Mouse (Mus musculus): ENCODE data around the gene Cga. TPM values are rescaled to one million over a fixed set of nuclear protein-coding genes. Genes with fewer than 3 reads are reported as not detected.
"Not testable (repeated sequence)": the region's sequence is repeated elsewhere in the genome, so short reads cannot be mapped to it uniquely, and the experiment has no call there.

Gene Cga
- total RNA-seq, 2 experiments from 2014 or later = not detected

DNA sequence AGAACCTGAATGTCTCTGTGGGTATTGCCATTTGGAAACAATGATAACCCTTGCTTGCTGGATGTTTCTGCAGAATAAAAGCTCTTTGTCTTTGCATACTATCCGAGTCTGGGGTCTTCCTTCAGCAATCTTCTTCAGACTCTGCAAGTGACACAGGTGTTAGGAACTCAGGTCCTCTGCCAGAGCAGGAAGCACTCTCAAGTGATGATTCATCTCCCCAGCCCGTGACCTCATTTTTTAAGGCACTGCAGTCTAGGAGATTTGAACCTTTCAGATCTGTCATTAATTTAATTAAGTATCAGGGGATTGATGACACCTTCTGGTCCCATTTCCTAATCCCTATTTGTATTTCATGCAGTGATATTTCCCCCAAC, 3.8 kb upstream of the Cga start:
- DNase-seq = no peak

DNA sequence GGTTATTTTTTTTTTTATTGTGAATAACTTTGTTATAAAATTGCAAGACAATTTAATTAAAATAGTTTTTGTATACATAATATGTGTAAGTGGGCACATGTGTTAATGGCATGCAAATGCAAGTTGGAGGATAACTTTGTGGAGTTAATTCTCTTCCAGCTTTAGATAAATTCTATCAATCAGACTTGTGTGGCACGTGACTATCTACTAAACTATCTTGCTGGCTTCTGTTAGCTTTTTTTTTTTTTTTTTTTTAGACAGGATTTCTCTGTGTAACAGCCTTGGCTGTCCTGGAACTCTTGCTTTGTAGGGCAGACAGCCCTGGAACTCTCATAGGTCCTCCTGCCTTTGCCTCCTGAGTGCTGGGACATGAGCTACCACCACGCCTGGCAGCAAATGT, 4.9 kb downstream of the Cga start:
- DNase-seq = no peak

DNA sequence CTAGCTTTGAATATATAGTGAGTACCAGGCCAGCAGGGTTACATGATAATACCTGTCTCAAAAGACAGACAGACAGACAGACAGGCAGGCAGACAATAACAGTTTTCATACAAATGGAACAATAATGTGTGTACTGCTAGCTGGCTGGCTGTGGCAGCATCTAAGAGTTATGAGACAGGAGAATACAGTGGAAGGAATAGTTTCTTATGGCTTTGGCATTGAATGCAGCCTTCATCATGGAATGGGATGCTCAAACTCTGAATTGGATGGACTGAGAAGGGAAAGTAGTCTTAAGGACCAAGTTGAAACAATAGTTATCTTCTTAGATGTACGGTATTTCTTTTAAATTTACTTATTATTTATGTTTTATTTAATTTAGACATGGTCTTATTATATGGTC, 5.7 kb downstream of the Cga start:
- no peak for DNase-seq

DNA sequence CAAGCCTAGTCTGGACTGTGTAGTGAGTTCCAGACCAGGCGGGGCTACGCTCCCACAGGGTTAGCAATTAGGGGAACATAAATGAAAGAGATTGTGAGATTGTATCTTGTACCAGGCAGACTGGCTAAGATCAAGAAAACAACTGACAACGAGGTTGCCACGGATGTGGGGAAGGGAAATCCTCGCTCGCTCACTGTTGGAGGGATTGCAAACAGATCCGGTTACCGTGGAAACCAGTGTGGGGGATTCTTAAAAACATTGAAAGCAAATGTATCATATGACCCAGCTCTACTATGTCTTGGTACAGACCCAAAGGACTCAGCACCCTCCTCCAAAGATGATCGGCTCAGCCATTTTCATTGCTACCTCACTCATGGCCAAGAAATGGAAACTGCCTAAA, 6.6 kb downstream of the Cga start:
- no peak for DNase-seq

DNA sequence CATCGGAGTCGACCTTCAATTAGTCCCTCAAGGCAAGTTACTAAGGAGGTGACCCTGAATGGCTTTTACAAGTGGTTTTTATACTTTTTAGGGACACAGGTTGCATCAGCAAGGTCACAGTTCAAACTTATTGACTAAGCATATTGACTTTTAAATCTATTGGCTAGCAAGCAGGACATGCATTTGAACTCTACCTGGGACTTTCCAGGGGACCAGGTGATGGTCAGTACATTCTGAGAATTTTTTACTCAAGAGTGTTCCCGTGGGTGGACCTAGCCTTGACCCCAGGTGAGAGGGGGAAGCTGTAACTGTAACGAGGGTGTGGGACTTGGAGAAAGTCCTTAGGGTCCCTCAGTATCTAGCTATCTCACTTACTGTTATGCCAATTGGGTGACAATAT, 7.6 kb downstream of the Cga start:
- no peak for DNase-seq

DNA sequence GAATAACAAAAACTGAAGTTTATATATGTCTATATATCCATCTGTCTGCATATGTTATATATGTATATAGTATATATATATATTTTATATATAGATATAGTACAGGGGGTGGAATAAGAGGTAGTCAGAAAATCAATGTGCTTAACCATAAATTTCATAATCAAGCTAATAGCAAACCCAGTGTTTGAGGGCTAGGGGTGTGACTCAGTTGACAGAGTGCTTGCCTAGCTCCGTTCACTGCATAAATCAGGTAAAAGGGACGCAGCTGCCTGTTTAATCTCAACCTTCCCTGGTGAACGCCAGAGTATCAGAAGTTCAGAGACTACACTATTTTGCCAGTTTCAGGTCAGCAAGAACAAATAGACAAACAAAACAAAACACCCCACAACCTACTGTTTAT, 8.0 kb downstream of the Cga start:
- not testable (repeated sequence) for DNase-seq

DNA sequence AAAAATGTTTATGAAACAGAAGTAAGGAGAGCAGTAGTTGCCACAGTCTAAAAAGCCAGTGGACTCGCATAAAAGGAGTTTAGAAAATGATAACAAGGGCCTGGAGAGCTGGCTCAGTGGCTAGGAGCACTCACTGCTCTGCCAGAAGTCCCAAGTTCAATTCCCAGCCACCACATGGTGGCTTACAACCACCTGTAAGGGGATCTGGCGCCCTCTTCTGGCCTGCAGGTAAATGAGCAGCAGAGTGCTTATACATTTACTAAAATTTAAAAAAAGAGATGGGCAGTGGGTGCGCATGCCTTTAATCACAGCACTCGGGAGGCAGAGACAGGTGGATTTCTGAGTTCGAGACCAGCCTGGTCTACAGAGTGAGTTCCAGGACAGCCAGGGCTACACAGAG, 11.8 kb downstream of the Cga start:
- peak; percentile 8 to 34 for DNase-seq

DNA sequence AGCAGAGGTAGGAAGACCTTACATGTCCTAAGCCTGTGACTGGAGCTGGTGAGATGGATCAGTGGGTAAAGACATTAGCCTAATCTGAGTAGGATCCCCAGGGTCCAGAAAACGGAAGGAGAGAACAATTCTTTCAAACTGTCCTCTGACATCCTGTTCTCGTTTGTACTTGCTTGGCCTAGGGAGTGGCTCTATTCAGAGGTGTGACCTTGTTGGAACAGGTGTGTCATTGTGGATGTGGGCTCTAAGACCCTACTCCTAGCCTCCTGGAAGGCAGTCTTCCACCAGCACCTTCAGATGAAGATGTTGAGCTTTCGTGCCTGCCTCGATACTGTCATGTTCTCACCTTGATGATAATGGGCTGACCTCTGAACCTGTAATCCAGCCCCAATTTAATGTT, 12.6 kb downstream of the Cga start:
- DNase-seq = no peak

DNA sequence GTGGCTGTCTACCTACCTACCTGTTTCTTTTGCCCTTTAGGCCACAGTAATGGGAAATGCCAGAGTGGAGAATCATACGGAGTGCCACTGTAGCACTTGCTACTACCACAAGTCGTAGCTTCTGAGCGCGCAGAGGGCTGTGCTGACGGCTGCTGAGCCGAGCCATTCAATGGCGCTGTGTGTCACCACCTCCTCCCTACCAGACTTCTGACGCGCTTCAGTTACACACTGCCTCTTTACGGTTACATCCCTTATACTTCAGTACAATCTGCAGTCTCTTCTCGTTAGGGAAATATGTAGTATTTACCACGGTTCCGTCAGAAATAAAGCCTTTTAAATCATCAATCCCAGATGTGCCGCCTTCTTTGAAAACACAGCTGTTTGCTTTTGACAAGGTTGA, 13.4 kb downstream of the Cga start:
- DNase-seq = peak in 1 of 2 experiments; percentile 14

DNA sequence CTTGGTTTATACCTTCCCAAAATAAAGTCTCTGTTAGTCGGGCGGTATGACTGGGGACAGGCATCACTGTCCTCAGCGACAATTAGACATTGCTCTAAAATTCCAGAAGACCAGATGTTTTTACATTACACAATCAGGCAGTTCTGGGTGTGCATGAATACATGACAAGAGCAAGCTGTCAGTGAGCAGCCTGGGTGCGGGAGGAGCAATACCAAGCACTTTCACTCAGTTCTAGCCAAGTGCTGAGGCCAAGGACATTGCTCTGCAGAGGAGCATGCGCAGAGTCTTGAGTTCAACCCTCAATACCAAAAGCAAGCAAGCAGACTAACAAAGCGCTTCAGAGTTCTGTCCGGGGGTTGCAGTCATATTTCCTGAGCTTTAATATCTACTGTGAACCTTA, 14.5 kb downstream of the Cga start:
- DNase-seq = peak; percentile 31 to 58

DNA sequence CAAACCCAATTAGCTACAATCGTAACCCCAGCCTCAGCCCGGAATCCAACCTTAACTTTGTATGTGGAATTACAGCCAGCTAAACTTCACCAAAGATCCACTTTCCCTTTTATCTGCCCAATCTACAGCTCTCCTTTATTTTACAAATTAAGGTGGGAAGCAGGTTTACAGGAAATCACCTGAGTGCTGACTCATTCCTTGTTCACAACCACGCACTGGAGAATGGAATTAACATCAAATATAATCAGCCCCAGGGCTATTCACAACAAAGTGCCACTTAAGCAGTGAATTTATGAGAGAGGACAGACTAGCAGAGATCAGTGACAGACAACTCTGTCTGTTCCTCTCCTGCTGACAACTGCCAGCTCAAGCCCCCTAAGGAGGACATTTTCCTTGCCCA, 17.8 kb downstream of the Cga start:
- no peak for DNase-seq

DNA sequence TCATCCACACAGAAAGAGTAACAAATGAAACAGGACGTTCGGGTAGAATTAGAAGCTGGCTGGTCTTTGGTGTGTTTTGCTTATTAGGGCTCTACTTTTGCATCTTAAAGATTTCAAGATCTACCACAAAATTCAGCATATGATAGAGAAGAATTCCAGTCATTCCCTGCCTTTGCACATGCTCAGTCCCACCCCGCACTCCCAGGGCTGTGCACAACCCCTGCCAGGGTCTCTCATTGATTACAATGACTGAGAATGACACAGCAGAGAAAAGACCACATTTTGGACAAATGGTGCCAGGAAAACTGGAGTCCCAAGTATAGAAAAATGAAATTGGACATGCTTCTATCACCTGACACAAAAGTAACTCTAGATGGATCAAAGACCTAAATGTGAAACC, 18.6 kb downstream of the Cga start:
- no peak for DNase-seq

DNA sequence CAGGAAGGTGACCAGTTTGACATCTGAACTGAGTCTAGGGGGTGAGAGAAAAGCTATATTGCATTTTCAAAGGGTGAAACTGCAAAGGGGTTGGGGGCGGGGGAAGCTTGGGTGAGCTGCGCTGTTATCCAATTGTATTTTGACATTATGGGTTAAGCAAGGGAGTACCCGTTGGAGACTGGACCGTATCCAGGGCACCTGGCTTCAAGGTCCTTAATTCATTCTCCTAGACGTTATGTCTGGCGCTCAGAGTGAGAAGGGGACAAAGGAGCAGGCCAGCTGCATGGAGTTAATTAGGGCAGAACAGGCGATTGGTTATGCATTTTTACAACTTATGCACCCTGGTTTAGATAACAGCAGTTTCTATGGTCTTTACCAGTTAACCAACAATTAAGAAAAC, 23.8 kb downstream of the Cga start:
- DNase-seq = peak in 1 of 2 experiments; percentile 2

DNA sequence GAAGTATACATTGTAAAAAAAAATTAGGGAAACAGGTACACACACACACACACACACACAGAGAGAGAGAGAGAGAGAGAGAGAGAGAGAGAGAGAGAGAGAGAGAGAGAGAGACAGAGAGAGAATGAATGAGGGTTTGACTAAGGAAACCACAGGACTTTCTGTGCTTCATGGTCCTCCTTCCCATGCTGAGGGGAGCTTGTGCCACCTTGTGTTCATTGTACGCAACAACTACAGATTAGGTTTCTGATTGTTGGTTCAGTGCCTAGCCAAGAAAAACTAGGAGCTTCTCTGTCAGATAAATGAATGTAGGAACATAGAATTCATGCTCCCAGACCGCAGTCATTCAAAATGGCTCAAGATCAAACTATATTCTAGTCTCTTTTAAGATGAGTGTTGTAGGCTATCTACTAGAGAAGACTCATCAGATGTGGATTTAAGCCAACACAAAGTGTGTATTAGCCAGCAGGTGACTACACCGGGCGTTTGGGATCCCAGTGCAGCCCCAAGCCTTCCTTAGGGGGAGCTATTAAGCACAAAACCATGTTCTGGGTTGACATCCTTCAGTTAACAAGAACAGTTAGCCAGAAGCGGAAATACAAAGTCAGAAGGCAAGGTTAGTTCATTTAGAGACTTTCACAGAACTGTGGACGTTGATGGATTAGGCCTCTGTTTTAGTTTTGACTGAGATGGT, 28.7 kb downstream of the Cga start:
- peak; percentile 39 to 54 for DNase-seq

DNA sequence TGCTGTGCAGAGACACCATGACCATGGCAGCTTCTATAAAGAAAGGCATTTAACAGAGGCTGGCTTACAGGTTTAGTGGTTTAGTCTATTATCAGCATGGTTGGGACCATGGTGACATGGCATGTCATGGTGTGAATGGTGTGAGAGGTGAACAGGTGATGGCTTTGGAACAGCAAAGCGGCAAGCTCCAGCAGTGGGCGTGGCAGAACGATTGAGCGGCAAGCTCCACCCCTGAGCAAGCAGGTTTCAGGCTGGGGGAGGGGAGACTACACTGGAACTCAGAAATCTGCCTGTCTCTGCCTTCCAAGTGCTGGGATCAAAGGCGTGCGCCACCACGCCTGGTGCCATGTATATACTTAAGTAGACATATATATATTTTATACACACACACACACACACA, 34.8 kb downstream of the Cga start:
- DNase-seq = not testable (repeated sequence)

DNA sequence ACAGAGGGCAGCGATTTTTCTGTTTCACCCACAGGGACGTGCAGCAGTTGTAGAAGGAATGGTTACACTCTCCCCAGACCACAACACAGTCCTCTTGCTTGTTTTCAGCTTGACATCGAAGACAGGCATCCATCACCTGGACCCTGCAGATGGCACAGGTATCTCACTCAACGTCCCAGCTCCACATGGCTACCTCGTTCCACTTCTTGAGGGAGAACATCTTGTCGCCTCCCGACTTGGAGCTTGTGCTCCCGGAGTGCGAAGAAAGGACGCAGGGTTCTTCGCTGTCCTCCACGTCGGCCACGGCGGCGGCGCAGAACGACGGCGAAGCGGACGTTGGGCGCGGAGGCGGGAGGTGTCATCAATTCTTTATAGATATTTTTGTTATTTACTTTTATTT, 47.5 kb downstream of the Cga start:
- no peak for DNase-seq

DNA sequence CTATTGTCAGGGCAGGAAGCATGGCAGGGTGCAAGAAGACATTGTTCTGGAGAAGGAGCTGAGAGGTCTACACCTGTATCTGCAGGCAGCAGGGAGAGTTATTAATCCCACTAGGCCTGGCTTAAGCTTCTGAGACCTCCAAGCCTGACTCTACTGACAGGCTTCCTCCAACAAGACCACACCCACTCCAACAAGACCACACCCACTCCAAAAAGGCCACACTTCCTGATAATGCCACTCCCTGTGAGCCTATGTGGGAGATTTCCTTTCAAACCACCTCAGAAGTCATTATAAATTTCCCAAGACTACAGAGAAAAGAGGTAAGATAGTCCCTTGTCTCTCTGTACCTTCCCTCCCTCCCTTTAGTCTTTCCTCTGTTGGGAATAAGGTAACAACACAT, 53.6 kb downstream of the Cga start:
- no peak for DNase-seq

DNA sequence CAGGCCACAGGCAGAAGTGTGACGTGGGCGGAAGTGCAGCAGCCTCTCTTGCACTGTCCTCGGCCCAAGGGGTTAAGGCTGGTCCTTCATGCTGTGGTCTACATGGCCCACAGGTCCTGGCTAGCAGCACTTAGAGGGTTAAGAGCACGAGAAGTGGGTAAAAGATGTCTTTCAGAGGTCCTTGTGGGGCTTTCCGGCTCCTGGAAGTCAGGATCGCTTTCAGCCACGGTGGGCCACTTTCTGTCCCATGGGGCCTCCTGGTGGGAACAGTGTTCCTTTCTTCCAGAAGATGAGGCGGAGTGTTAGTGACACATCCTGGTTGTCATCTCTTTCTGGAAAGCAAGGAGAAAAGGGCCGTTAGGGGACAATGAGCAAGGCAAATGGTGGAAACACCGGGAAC, 60.1 kb downstream of the Cga start:
- DNase-seq = no peak

Other genes with a start within 250 kb of the Cga start
- 10 to 100 TPM; 39.5 to 49.9 TPM for gene Slc35a1, start 206.3 kb upstream of the Cga start, total RNA-seq (2021)
- 1 to 10 TPM in 1 of 2 experiments, not detected in 1; 2.2 TPM for gene Cfap206, start 163.6 kb upstream of the Cga start, total RNA-seq (2021)
- gene Gm136, start 137.5 kb upstream of the Cga start, total RNA-seq (2021) = not detected
- gene Smim8, start 115.4 kb upstream of the Cga start, total RNA-seq (2021) = 10 to 100 TPM; 19.1 to 23.8 TPM
- 10 to 100 TPM; 17.1 to 21.3 TPM for gene Zfp292, start 10.8 kb upstream of the Cga start, total RNA-seq (2021)

Measured in adrenal gland, postnatal 36 days (tissue).